Mouse (Mus musculus): ENCODE measurements around the gene Nfib. TPM values are rescaled to one million over a fixed set of nuclear protein-coding genes. Genes with fewer than 3 reads are reported as not detected.
A peak's percentile ranks its signal among the peaks of the same experiment; 100 is the strongest.

The Nfib gene
- polyA plus RNA-seq, 2 experiments: 57.3 to 126 TPM

DNA sequence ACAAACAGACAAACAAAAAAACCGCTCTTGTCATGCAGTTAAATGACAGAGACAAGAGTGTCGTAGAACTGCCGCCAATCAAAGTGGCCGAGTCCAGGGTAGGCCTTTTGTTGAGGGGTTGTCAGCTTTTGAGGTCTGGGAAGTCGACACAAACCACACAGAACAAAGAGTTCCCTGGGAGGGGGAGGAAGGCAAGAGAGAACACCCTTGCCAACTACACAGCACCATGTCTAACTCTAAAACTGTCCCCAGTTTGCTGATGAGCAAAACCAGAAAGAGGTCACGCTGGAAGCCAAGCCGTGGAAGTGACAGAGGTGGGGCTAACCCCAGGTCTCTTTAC is 91.1 kb downstream of the Nfib start:
- 36% methylated on average over 7 of the region's 7 CpGs for WGBS
- no peak overlapping the region for H3K27ac ChIP-seq (replicated peaks; ENCODE audit: low read depth, low read length)
- no peak overlapping the region for H3K4me3 ChIP-seq (replicated peaks; ENCODE audit: low read length)
- peaks cover 15% of the 10 kb centered on the region for H3K4me1 ChIP-seq (ENCODE audit: control insufficient read depth, insufficient read depth, low read length)
- H3K9ac ChIP-seq (ENCODE audit: low read depth, low read length, severe bottlenecking): no peak overlapping the region
- no peak overlapping the region for H3K4me2 ChIP-seq (replicated peaks; ENCODE audit: low read depth, low read length, severe bottlenecking)
- TF ChIP-seq POLR2A (IDR thresholded peaks at IDR 0.05; ENCODE audit: borderline replicate concordance, extremely low read depth, insufficient read depth, insufficient read length): no peak
- no peaks in the 10 kb centered on the region for H3K27me3 ChIP-seq (ENCODE audit: control insufficient read depth, insufficient read depth, low read length)
- no peaks in the 10 kb centered on the region for H3K9me3 ChIP-seq (ENCODE audit: control insufficient read depth, low read length)
- no peaks in the 10 kb centered on the region for H3K36me3 ChIP-seq (ENCODE audit: control insufficient read depth, insufficient read depth, low read length)
- DNase-seq (ENCODE audit: low spot score): no peak
- no peak for ATAC-seq (ENCODE audit: low FRiP score, low read depth)

DNA sequence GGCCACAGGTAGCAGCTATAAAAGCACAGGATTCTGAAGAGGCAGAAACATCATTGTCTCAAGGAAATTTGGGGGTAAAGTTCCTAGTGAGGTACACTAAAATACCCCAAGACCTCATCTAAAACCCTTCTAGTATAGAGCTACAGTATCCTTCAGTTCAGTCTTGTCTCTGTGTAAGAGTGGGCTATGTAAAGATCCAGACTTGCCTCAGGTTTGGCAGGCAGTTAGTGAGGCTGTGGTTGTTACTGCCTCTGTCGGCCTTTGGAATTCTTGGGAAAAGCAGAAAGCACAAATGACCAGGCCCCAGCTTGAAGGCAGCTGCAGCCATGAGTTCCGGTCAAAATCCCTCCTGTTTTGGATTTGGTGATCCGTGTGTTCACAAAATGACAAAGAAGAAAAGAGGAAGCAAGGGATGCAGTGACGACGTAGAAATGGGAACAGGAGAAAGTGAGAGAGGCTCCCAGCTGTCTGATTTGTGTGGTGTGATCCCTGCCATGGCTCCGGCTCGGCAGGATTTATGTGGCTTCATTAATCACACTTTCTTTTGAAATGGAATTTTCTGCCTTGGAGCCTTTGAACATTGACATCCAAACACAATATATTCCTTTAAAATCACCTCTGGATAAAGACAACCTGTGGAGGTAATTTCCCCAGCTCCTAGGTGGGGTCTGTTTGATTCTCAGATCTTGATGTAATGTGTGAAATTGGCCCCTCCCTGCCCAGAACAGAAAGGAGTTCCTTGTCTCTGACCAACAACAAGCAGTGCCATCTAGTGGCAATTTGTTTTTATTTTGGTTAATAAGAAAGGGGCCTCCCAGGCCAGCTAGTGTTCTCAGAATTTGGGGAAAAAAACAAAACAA is 91.7 kb downstream of the Nfib start:
- no peak for TF ChIP-seq POLR2A (IDR thresholded peaks at IDR 0.05; ENCODE audit: borderline replicate concordance, extremely low read depth, insufficient read depth, insufficient read length)
- Histone ChIP-seq H3K36me3 (ENCODE audit: control insufficient read depth, insufficient read depth, low read length) (no peaks in the 10 kb centered on the region), H3K4me3 (replicated peaks; ENCODE audit: low read length) (no peak overlapping the region), H3K9ac (ENCODE audit: low read depth, low read length, severe bottlenecking) (no peak overlapping the region), H3K9me3 (ENCODE audit: control insufficient read depth, low read length) (no peaks in the 10 kb centered on the region), H3K27ac (replicated peaks; ENCODE audit: low read depth, low read length) (peak overlapping the region; percentile 29; the same call in 1 of the 2 replicates), H3K27me3 (ENCODE audit: control insufficient read depth, insufficient read depth, low read length) (no peaks in the 10 kb centered on the region), H3K4me2 (replicated peaks; ENCODE audit: low read depth, low read length, severe bottlenecking) (no peak overlapping the region; the same call in 1 of the 2 replicates), H3K4me1 (ENCODE audit: control insufficient read depth, insufficient read depth, low read length) (peaks cover 18% of the 10 kb centered on the region)
- 8% methylated on average over 7 of the region's 7 CpGs for WGBS
- ATAC-seq (ENCODE audit: low FRiP score, low read depth): peak; percentile 79
- DNase-seq (ENCODE audit: low spot score): peak; percentile 93

DNA sequence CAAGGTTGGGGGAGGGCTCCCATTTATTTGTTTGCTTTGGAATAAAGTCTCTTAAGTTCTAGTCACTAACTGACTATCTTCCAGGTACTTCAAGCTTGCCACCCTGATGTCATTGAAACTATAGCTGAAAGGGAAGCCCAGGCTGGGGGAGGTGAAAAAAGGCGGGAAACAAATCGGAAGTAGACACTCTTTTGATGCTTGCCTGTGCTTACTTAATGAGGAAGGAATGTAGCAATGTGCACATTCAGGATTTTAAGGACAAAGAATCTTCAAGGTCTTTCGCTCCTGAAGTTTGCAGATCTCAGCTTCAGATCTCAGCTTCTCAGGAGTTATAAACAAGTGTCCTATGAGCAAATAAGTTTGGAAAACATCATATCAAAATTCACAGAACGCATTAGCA is 95.9 kb downstream of the Nfib start:
- ATAC-seq (ENCODE audit: low FRiP score, low read depth) (no peak), DNase-seq (ENCODE audit: low spot score) (no peak)
- H3K27ac ChIP-seq (replicated peaks; ENCODE audit: low read depth, low read length): no peak overlapping the region

DNA sequence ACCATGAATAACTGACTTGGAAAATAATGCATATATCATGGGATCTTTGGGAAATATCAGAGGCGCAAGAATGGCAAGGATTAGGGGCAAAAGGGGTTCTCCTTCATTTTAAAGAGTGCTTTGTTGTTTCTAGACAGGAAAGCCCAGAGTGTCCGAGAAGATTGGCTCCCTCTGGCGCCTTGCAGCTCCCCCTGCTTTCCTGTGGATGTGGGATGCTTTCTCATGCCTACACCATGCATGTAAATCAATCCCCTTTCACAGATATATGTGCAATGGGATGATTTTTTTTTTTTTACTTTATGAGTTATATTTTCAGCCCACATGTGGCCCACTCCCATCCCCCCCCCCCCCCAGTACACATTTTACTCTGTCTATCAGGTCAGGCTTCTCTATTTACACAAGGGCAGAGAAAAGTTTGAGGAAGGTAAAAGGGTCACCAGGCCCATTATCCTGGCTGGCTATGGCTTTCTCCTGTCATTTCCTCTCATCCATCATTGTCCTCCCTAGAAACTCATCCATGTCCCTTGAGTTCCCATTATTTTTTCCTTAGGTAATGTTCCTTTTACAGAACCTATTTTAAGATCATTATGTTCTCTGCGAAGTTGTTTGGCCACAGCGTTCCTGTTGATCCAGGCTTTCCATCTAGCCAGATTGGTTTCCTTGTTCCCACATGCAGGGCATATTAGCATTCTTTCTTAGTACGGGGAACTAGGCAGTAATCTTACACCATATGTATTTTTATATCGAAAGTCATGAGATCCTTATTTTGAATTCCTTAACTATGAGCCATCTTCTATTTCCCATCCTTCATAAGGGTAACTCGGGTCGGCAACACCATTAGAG is 96.6 kb downstream of the Nfib start:
- no peak overlapping the region for H3K4me2 ChIP-seq (replicated peaks; ENCODE audit: low read depth, low read length, severe bottlenecking)
- ATAC-seq (ENCODE audit: low FRiP score, low read depth): no peak
- H3K27ac ChIP-seq (replicated peaks; ENCODE audit: low read depth, low read length): no peak overlapping the region
- H3K9ac ChIP-seq (ENCODE audit: low read depth, low read length, severe bottlenecking): no peak overlapping the region
- H3K36me3 ChIP-seq (ENCODE audit: control insufficient read depth, insufficient read depth, low read length): no peaks in the 10 kb centered on the region
- H3K9me3 ChIP-seq (ENCODE audit: control insufficient read depth, low read length): no peaks in the 10 kb centered on the region
- no peak for DNase-seq (ENCODE audit: low spot score)
- WGBS: 66% methylated on average over 9 of the region's 9 CpGs
- no peak for TF ChIP-seq POLR2A (IDR thresholded peaks at IDR 0.05; ENCODE audit: borderline replicate concordance, extremely low read depth, insufficient read depth, insufficient read length)
- no peaks in the 10 kb centered on the region for H3K27me3 ChIP-seq (ENCODE audit: control insufficient read depth, insufficient read depth, low read length)
- H3K4me1 ChIP-seq (ENCODE audit: control insufficient read depth, insufficient read depth, low read length): peaks cover 31% of the 10 kb centered on the region
- no peak overlapping the region for H3K4me3 ChIP-seq (replicated peaks; ENCODE audit: low read length)

More for the DNA sequence above, 95.9 kb downstream of the Nfib start:
- Histone ChIP-seq H3K4me1 (ENCODE audit: control insufficient read depth, insufficient read depth, low read length) (peaks cover 33% of the 10 kb centered on the region), H3K4me2 (replicated peaks; ENCODE audit: low read depth, low read length, severe bottlenecking) (no peak overlapping the region), H3K4me3 (replicated peaks; ENCODE audit: low read length) (no peak overlapping the region), H3K9ac (ENCODE audit: low read depth, low read length, severe bottlenecking) (no peak overlapping the region), H3K27me3 (ENCODE audit: control insufficient read depth, insufficient read depth, low read length) (no peaks in the 10 kb centered on the region), H3K36me3 (ENCODE audit: control insufficient read depth, insufficient read depth, low read length) (no peaks in the 10 kb centered on the region), H3K9me3 (ENCODE audit: control insufficient read depth, low read length) (no peaks in the 10 kb centered on the region)
- TF ChIP-seq POLR2A (IDR thresholded peaks at IDR 0.05; ENCODE audit: borderline replicate concordance, extremely low read depth, insufficient read depth, insufficient read length): no peak
- 67% methylated on average over 4 of the region's 4 CpGs for WGBS

DNA sequence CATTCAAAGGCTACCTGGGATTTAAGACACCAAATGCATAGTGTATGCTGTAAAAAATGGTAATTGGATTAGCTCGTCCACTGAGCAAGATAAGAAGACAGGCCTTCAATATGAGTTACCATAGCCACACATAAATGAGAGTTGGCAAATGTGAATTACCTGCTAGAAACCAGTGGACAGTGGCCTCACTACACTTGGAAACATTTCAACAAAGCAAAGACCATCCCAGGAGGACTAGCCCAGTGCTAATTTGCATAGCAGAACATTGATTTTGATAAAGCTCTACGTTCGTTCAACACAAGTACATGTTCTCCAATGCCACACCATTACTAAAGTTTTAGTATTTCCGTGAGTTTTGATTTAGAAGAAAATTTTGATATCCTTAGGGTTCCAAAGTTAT is 98.3 kb downstream of the Nfib start:
- Histone ChIP-seq H3K4me2 (replicated peaks; ENCODE audit: low read depth, low read length, severe bottlenecking) (no peak overlapping the region), H3K4me1 (ENCODE audit: control insufficient read depth, insufficient read depth, low read length) (peaks cover 33% of the 10 kb centered on the region), H3K27me3 (ENCODE audit: control insufficient read depth, insufficient read depth, low read length) (no peaks in the 10 kb centered on the region), H3K9ac (ENCODE audit: low read depth, low read length, severe bottlenecking) (no peak overlapping the region), H3K4me3 (replicated peaks; ENCODE audit: low read length) (no peak overlapping the region), H3K36me3 (ENCODE audit: control insufficient read depth, insufficient read depth, low read length) (no peaks in the 10 kb centered on the region), H3K9me3 (ENCODE audit: control insufficient read depth, low read length) (no peaks in the 10 kb centered on the region), H3K27ac (replicated peaks; ENCODE audit: low read depth, low read length) (no peak overlapping the region)
- ATAC-seq (ENCODE audit: low FRiP score, low read depth) (no peak), DNase-seq (ENCODE audit: low spot score) (no peak)
- WGBS: 92% methylated on average over 4 of the region's 4 CpGs
- no peak for TF ChIP-seq POLR2A (IDR thresholded peaks at IDR 0.05; ENCODE audit: borderline replicate concordance, extremely low read depth, insufficient read depth, insufficient read length)

All from limb, embryonic 14.5 days (tissue).